15 mouse cellular contexts compared by ENCODE assay signal in genomic region chr17:31820099-31820846, GRCm38 (mm10). TPM values are rescaled to one million over a fixed set of nuclear protein-coding genes. Genes with fewer than 3 reads are reported as not detected.
DNase-seq lines count a peak whose midpoint lies in the region; ATAC-seq and TF ChIP-seq lines count a peak whose summit lies in the region.
"Had no signal": no experiment of that assay in that cellular context is flagged by ENCODE, and none has a peak within 500 bp of the region (broad histone marks: within the 10 kb centered on the region; RNA-seq: fewer than 3 reads in every experiment).

No protein-coding gene starts in this region.

- no peak for TF ChIP-seq EP300 in liver, postnatal 0 days (IDR thresholded peaks at IDR 0.05; ENCODE audit: low read depth)

- peak overlapping the region; percentile 24; the same call in 1 of the 2 replicates for H3K9ac ChIP-seq in heart, embryonic 13.5 days
- no peak overlapping the region; the same call in 1 of the 2 replicates for H3K9ac ChIP-seq in liver, postnatal 0 days (replicated peaks)
- no peak overlapping the region for H3K9ac ChIP-seq in liver, embryonic 12.5 days
- H3K9ac ChIP-seq: liver, embryonic 14.5 days; neural tube, embryonic 12.5 days had no signal

- no peak overlapping the region for H3K4me3 ChIP-seq in heart, embryonic 13.5 days
- H3K4me3 ChIP-seq in liver, postnatal 0 days (ENCODE audit: low read depth, low read length), result no peak overlapping the region
- no peak overlapping the region for H3K4me3 ChIP-seq in liver, embryonic 12.5 days
- H3K4me3 ChIP-seq in embryonic facial prominence, embryonic 10.5 days, result no peak overlapping the region
- H3K4me3 ChIP-seq: hindbrain, embryonic 12.5 days; neural tube, embryonic 12.5 days had no signal

- ATAC-seq in heart, embryonic 13.5 days (ENCODE audit: extremely low read depth, insufficient number of reproducible peaks, low FRiP score, low TSS enrichment), result no peak
- peak; percentile 61 for ATAC-seq in liver, postnatal 0 days
- no peak for ATAC-seq in liver, embryonic 12.5 days
- ATAC-seq: midbrain, embryonic 16.5 days; Patski had no signal

- H3K36me3 ChIP-seq in heart, embryonic 13.5 days, result no peaks in the 10 kb centered on the region
- no peaks in the 10 kb centered on the region for H3K36me3 ChIP-seq in liver, postnatal 0 days (replicated peaks; ENCODE audit: insufficient read depth, low read length)
- no peaks in the 10 kb centered on the region for H3K36me3 ChIP-seq in liver, embryonic 12.5 days
- H3K36me3 ChIP-seq in embryonic facial prominence, embryonic 10.5 days (replicated peaks), result no peaks in the 10 kb centered on the region
- H3K36me3 ChIP-seq: hindbrain, embryonic 12.5 days; neural tube, embryonic 12.5 days had no signal

- H3K27ac ChIP-seq in heart, embryonic 13.5 days (replicated peaks), result 0 out of 2 replicates have a peak overlapping the region, but pooled peaks have one; percentile 20
- H3K27ac ChIP-seq in liver, postnatal 0 days (ENCODE audit: low read depth), result peak overlapping the region; percentile 60; the same call in 1 of the 2 replicates
- no peak overlapping the region for H3K27ac ChIP-seq in liver, embryonic 12.5 days
- peak overlapping the region; percentile 78 for H3K27ac ChIP-seq in embryonic facial prominence, embryonic 10.5 days (replicated peaks)
- H3K27ac ChIP-seq: hindbrain, embryonic 12.5 days; liver, embryonic 14.5 days; neural tube, embryonic 12.5 days had no signal

- DNase-seq in heart, adult 9 months (ENCODE audit: low spot score in 2 of 2), result no peak
- DNase-seq in liver, postnatal 0 days, result no peak
- peak; percentile 59 for DNase-seq in ES-CJ7 (ENCODE audit: low read depth, low spot score)
- no peak for DNase-seq in embryonic facial prominence, embryonic 10.5 days (ENCODE audit: low spot score)
- DNase-seq in right cerebral cortex, postnatal 14 days, result no peak
- DNase-seq: cerebellum, postnatal 25 days; gastrocnemius, postnatal 25 days; kidney, adult 11 months had no signal

- H3K4me1 ChIP-seq in heart, embryonic 13.5 days, result peaks cover 29% of the 10 kb centered on the region
- H3K4me1 ChIP-seq in liver, postnatal 0 days (ENCODE audit: insufficient read depth), result peaks cover 17% of the 10 kb centered on the region
- H3K4me1 ChIP-seq in liver, embryonic 12.5 days, result peaks cover 20% of the 10 kb centered on the region
- H3K4me1 ChIP-seq in embryonic facial prominence, embryonic 10.5 days, result peaks cover 42% of the 10 kb centered on the region

- no peak overlapping the region for H3K4me2 ChIP-seq in heart, embryonic 13.5 days
- 0 out of 2 replicates have a peak overlapping the region, but pooled peaks have one; percentile 3 for H3K4me2 ChIP-seq in liver, postnatal 0 days (ENCODE audit: low read depth, low read length)
- H3K4me2 ChIP-seq in liver, embryonic 12.5 days, result no peak overlapping the region
- H3K4me2 ChIP-seq: hindbrain, embryonic 12.5 days; neural tube, embryonic 12.5 days had no signal

- no peak for TF ChIP-seq CTCF in liver, postnatal 0 days (IDR thresholded peaks at IDR 0.05; ENCODE audit: low read depth)

- H3K27me3 ChIP-seq in heart, embryonic 13.5 days (replicated peaks), result no peaks in the 10 kb centered on the region
- H3K27me3 ChIP-seq in liver, postnatal 0 days (ENCODE audit: insufficient read depth, low read length), result no peaks in the 10 kb centered on the region
- H3K27me3 ChIP-seq in liver, embryonic 12.5 days (replicated peaks), result no peaks in the 10 kb centered on the region
- 0 out of 2 replicates have a peak, but pooled peaks cover 11% of the 10 kb centered on the region for H3K27me3 ChIP-seq in embryonic facial prominence, embryonic 10.5 days (replicated peaks; ENCODE audit: low read depth, poor library complexity, severe bottlenecking)
- H3K27me3 ChIP-seq: neural tube, embryonic 12.5 days; Patski had no signal

- H3K9me3 ChIP-seq in heart, embryonic 13.5 days, result no peaks in the 10 kb centered on the region
- no peaks in the 10 kb centered on the region for H3K9me3 ChIP-seq in liver, postnatal 0 days (ENCODE audit: low read length)
- H3K9me3 ChIP-seq in liver, embryonic 12.5 days (replicated peaks), result no peaks in the 10 kb centered on the region
- H3K9me3 ChIP-seq in embryonic facial prominence, embryonic 10.5 days, result no peaks in the 10 kb centered on the region
- H3K9me3 ChIP-seq: hindbrain, embryonic 12.5 days; neural tube, embryonic 12.5 days had no signal

- WGBS in heart, embryonic 13.5 days, result 28% methylated on average over 4 of the region's 4 CpGs
- 28% methylated on average over 4 of the region's 4 CpGs for WGBS in liver, postnatal 0 days (ENCODE audit: insufficient replicate concordance)
- WGBS in liver, embryonic 12.5 days (ENCODE audit: insufficient replicate concordance), result 36% methylated on average over 4 of the region's 4 CpGs
- WGBS in embryonic facial prominence, embryonic 10.5 days, result 46% methylated on average over 4 of the region's 4 CpGs

RNA-seq across cellular contexts. Expression of gene Sik1, which starts 35.3 kb away (rescaled TPM):
- polyA plus RNA-seq in heart, embryonic 13.5 days (2015; fragmentation: Nextera tagmentation; extraction: Ambion mirVana), result 17.2 and 17.6 TPM in 2 replicates
- 7.8 and 8.1 TPM in 2 replicates for polyA plus RNA-seq in liver, postnatal 0 days (2015; fragmentation: Nextera tagmentation; extraction: Ambion mirVana)
- 5.9 and 7.0 TPM in 2 replicates for polyA plus RNA-seq in liver, embryonic 12.5 days (2016; fragmentation: Nextera tagmentation; extraction: Ambion mirVana)
- 12.7 and 15.5 TPM in 2 replicates for polyA plus RNA-seq in embryonic facial prominence, embryonic 10.5 days (2016; fragmentation: Nextera tagmentation; extraction: Ambion mirVana)
